Mouse (Mus musculus): Measurements from ENCODE around the gene Msantd2. TPM values are rescaled to one million over a fixed set of nuclear protein-coding genes. Genes with fewer than 3 reads are reported as not detected.

The Msantd2 gene
- polyA plus RNA-seq, 1 experiment from 2014 or later = 7.5 TPM

DNA sequence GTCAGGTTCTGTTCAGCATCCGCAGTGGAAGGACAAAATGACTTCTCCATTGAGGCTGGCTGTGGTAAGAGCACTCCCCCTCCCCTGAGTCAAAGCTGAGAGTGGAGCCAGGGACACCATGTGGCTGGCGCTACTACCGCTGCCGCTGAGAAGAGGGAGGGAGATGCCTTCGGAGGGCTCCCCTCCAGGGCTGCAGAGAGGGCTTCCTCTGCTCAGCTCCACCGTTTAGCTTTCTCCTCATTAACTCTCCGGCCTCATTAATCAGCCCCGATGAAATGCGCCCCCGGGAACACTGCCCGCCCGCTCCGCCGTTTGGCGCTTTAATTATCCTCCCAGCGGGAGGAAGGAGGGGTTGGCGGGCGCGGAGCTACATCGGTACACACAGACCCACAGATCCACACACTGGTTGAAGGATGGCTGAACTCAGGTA is 32.6 kb upstream of the Msantd2 start:
- under 1% methylated on average over 17 of the region's 20 CpGs for WGBS
- Histone ChIP-seq H3K4me3 (ENCODE audit: low read depth, low read length) (peak overlapping the region; percentile 22; the same call in 1 of the 2 replicates), H3K36me3 (ENCODE audit: control insufficient read depth, insufficient read depth, low read length) (no peaks in the 10 kb centered on the region), H3K4me1 (replicated peaks; ENCODE audit: control insufficient read depth, insufficient read depth) (peaks cover 6% of the 10 kb centered on the region; the same call in 1 of the 2 replicates), H3K4me2 (replicated peaks; ENCODE audit: low read depth) (peak overlapping the region; percentile 45), H3K27ac (replicated peaks) (no peak overlapping the region), H3K9ac (ENCODE audit: low read length) (no peak overlapping the region), H3K9me3 (ENCODE audit: control insufficient read depth, low read length) (no peaks in the 10 kb centered on the region), H3K27me3 (ENCODE audit: control insufficient read depth, insufficient read depth, low read length) (peaks cover 20% of the 10 kb centered on the region)
- TF ChIP-seq EP300 (optimal IDR thresholded peaks at IDR 0.05) (no peak), CTCF (IDR thresholded peaks at IDR 0.05; ENCODE audit: low read depth) (no peak)
- DNase-seq (ENCODE audit: low spot score) = no peak
- ATAC-seq (ENCODE audit: low FRiP score, low TSS enrichment) = 0 out of 2 replicates have a peak, but pooled peaks have one; percentile 41

DNA sequence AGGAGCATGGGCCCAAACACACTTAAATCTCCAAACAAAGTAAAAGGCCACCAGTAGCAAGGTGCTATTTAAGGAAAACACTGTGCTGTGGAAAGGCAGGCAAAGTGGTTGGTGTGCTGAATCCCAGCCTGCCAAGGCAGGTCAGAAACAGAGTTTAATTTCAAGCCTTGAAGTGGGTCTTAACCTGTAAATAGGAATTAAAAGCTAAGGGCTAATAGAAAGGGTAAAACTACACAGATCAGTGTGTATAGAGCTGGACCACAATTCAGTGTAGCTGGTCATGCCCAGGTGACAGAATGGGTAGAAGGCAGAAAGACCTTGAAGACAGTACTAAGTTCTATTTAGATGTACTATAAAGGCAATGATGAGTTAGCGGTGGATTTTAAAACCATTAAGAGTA is 32.0 kb upstream of the Msantd2 start:
- ATAC-seq (ENCODE audit: low FRiP score, low TSS enrichment) = no peak

DNA sequence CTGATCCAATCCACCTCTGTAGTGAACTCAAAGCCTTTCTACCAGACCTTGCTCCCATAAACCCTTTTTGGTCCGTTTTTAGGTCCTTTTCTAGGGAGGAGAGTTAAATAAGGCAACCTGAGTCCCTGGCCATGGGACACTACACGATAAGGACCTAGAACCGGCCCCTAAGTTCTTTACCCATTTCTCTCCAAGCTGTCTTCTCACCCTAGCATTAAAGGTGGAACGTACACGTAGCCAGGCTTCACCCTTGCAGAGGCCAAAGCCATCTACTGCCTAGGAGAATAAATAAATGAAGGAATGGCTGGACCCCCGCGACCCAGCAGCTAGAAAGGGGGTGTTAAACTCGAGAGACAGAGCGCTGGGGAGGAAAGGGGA is 29.5 kb upstream of the Msantd2 start:
- peaks cover 13% of the 10 kb centered on the region for H3K27me3 ChIP-seq (ENCODE audit: control insufficient read depth, insufficient read depth, low read length)
- TF ChIP-seq EP300 (optimal IDR thresholded peaks at IDR 0.05) (no peak), CTCF (IDR thresholded peaks at IDR 0.05; ENCODE audit: low read depth) (no peak)

More for the DNA sequence above, 32.0 kb upstream of the Msantd2 start:
- no peak for DNase-seq (ENCODE audit: low spot score)
- Histone ChIP-seq H3K36me3 (ENCODE audit: control insufficient read depth, insufficient read depth, low read length) (no peaks in the 10 kb centered on the region), H3K4me2 (replicated peaks; ENCODE audit: low read depth) (no peak overlapping the region), H3K9ac (ENCODE audit: low read length) (no peak overlapping the region), H3K9me3 (ENCODE audit: control insufficient read depth, low read length) (no peaks in the 10 kb centered on the region), H3K27ac (replicated peaks) (no peak overlapping the region), H3K4me1 (replicated peaks; ENCODE audit: control insufficient read depth, insufficient read depth) (peaks cover 6% of the 10 kb centered on the region; the same call in 1 of the 2 replicates), H3K4me3 (ENCODE audit: low read depth, low read length) (no peak overlapping the region), H3K27me3 (ENCODE audit: control insufficient read depth, insufficient read depth, low read length) (peaks cover 20% of the 10 kb centered on the region)
- TF ChIP-seq EP300 (optimal IDR thresholded peaks at IDR 0.05) (no peak), CTCF (IDR thresholded peaks at IDR 0.05; ENCODE audit: low read depth) (no peak)
- WGBS = 58% methylated on average over 1 of the region's 1 CpGs

DNA sequence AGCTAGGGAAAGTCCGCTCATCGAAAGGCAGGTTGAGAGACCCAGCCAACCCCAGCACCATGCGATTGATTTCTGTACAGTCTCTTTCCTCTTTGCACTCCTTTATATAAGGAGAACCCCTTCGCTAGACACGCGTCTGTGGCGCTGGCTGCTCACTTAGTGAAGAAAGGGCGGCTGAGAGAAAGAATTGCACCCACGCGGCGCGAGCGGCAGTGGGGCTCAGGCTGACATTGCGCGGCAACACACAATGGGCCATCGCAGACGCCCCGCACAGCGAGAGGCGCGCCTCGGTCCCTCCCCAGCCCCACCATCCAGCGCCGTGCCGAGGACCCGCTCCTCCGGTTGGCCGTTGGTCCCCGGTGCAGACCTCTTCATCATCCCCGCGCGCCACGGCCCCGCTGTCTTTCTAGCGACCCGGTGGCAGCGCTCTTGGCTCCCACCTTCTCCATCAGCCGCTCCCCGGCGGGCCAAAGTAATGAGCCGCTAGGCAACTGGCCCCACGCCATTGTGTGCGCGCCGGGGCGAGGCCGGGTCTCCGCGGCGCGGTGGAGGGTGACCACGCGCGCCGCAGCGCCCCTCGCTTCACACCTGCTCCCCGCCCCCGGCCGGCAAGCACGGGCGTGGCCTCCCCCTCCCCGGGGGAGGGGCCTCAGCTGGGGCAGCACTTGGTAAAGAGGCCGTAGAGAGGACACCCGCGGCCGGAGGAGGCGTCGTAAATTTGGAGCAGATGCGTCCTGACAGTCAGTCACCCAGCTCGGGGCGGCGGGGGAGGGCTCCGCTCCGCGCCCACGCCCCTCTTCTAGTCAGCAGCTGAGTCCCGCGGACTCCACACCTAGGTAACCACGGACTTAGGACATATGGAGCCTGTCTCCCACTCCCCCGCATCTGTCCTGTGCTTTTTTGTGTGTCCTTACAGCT is 28.8 kb upstream of the Msantd2 start:
- no peak for TF ChIP-seq CTCF (IDR thresholded peaks at IDR 0.05; ENCODE audit: low read depth)
- no peak for TF ChIP-seq EP300 (optimal IDR thresholded peaks at IDR 0.05)
- Histone ChIP-seq H3K4me3 (ENCODE audit: low read depth, low read length) (peak overlapping the region; percentile 49), H3K4me2 (replicated peaks; ENCODE audit: low read depth) (peak overlapping the region; percentile 77), H3K27me3 (ENCODE audit: control insufficient read depth, insufficient read depth, low read length) (peaks cover 13% of the 10 kb centered on the region), H3K27ac (replicated peaks) (no peak overlapping the region), H3K9ac (ENCODE audit: low read length) (peak overlapping the region; percentile 45), H3K36me3 (ENCODE audit: control insufficient read depth, insufficient read depth, low read length) (no peaks in the 10 kb centered on the region), H3K9me3 (ENCODE audit: control insufficient read depth, low read length) (no peaks in the 10 kb centered on the region), H3K4me1 (replicated peaks; ENCODE audit: control insufficient read depth, insufficient read depth) (peaks cover 6% of the 10 kb centered on the region; the same call in 1 of the 2 replicates)
- ATAC-seq (ENCODE audit: low FRiP score, low TSS enrichment) (0 out of 2 replicates have a peak, but pooled peaks have one; percentile 43), DNase-seq (ENCODE audit: low spot score) (peak; percentile 27)
- WGBS = 1% methylated on average over 67 of the region's 81 CpGs

More for the DNA sequence above, 29.5 kb upstream of the Msantd2 start:
- Histone ChIP-seq H3K4me1 (replicated peaks; ENCODE audit: control insufficient read depth, insufficient read depth) (peaks cover 6% of the 10 kb centered on the region; the same call in 1 of the 2 replicates), H3K9ac (ENCODE audit: low read length) (no peak overlapping the region), H3K4me3 (ENCODE audit: low read depth, low read length) (peak overlapping the region; percentile 49), H3K27ac (replicated peaks) (no peak overlapping the region), H3K9me3 (ENCODE audit: control insufficient read depth, low read length) (no peaks in the 10 kb centered on the region), H3K4me2 (replicated peaks; ENCODE audit: low read depth) (peak overlapping the region; percentile 77), H3K36me3 (ENCODE audit: control insufficient read depth, insufficient read depth, low read length) (no peaks in the 10 kb centered on the region)
- WGBS = 4% methylated on average over 9 of the region's 9 CpGs
- no peak for ATAC-seq (ENCODE audit: low FRiP score, low TSS enrichment)
- no peak for DNase-seq (ENCODE audit: low spot score)

DNA sequence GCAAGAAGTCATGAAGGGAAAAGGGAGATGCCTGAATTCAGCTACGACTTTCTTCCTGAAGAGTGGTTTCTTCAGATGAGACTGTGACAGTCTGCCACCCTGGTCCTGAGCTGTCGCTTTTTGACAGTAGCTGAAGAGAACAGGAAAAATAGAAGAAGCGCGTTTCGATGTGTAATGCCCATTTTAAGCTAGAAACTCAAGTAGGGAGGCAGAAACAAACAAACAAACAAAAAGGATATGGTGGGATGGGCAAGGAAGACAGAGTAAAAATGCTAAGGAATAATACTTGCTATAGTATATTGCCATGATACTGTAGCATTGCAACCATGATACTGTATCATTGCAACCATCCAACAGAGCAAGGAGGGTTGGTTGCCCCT is 28.2 kb upstream of the Msantd2 start:
- no peaks in the 10 kb centered on the region for H3K9me3 ChIP-seq (ENCODE audit: control insufficient read depth, low read length)
- no peak for DNase-seq (ENCODE audit: low spot score)
- 17% methylated on average over 5 of the region's 5 CpGs for WGBS
- peak overlapping the region; percentile 49 for H3K4me3 ChIP-seq (ENCODE audit: low read depth, low read length)
- H3K36me3 ChIP-seq (ENCODE audit: control insufficient read depth, insufficient read depth, low read length) = no peaks in the 10 kb centered on the region
- H3K27me3 ChIP-seq (ENCODE audit: control insufficient read depth, insufficient read depth, low read length) = peaks cover 13% of the 10 kb centered on the region
- ATAC-seq (ENCODE audit: low FRiP score, low TSS enrichment) = no peak
- TF ChIP-seq EP300 (optimal IDR thresholded peaks at IDR 0.05) (no peak), CTCF (IDR thresholded peaks at IDR 0.05; ENCODE audit: low read depth) (no peak)
- H3K9ac ChIP-seq (ENCODE audit: low read length) = no peak overlapping the region
- peak overlapping the region; percentile 77 for H3K4me2 ChIP-seq (replicated peaks; ENCODE audit: low read depth)
- no peak overlapping the region for H3K27ac ChIP-seq (replicated peaks)
- H3K4me1 ChIP-seq (replicated peaks; ENCODE audit: control insufficient read depth, insufficient read depth) = peaks cover 6% of the 10 kb centered on the region; the same call in 1 of the 2 replicates

DNA sequence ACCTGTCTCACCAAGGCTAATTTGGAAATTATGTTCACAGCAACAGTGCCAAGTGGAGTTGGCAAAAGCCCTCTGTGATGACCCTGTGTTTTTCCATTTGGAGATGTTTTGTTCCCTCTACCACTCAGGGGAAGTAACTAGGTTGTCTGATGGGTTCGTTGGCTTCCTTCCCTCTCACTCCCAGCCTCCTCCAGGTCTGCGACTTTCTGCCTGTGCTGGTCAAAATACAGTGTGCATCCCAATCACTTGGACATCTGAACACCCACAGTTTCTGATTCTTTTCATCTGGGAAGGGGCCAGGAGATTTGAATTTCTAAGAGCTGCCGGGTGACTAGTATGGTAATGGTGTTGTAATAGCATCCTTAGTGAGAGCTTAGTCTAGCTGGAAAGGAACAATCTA is 27.5 kb upstream of the Msantd2 start:
- H3K4me1 ChIP-seq (replicated peaks; ENCODE audit: control insufficient read depth, insufficient read depth) = peaks cover 6% of the 10 kb centered on the region; the same call in 1 of the 2 replicates
- DNase-seq (ENCODE audit: low spot score) (no peak), ATAC-seq (ENCODE audit: low FRiP score, low TSS enrichment) (no peak)
- no peak overlapping the region for H3K4me3 ChIP-seq (ENCODE audit: low read depth, low read length)
- TF ChIP-seq CTCF (IDR thresholded peaks at IDR 0.05; ENCODE audit: low read depth) (no peak), EP300 (optimal IDR thresholded peaks at IDR 0.05) (no peak)
- WGBS = 11% methylated on average over 3 of the region's 3 CpGs
- no peak overlapping the region for H3K9ac ChIP-seq (ENCODE audit: low read length)
- H3K4me2 ChIP-seq (replicated peaks; ENCODE audit: low read depth) = no peak overlapping the region
- H3K27me3 ChIP-seq (ENCODE audit: control insufficient read depth, insufficient read depth, low read length) = peaks cover 13% of the 10 kb centered on the region
- H3K9me3 ChIP-seq (ENCODE audit: control insufficient read depth, low read length) = no peaks in the 10 kb centered on the region
- H3K27ac ChIP-seq (replicated peaks) = no peak overlapping the region
- H3K36me3 ChIP-seq (ENCODE audit: control insufficient read depth, insufficient read depth, low read length) = no peaks in the 10 kb centered on the region

Data from stomach, postnatal 0 days (tissue).